In the genomic region with DNA sequence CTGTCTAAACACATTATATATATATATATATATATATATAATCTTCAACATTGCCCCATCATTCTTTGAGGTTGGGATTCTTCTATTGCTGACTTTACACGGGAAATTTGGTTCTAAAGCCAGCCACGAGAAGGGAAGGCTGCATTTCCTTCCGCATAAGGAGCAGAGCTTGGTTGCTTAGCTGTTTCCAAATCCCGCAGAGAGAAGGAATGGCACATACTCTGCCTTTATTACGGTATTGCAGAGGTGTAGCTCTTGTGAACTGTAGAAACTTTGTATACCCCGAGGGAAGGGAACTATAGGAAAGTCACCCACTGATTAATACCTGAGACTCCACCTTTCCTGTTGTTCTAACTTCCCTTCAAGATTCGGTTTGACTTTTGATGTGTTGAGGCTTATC, we compare ENCODE assay signal across 8 mouse cellular contexts. TPM values are rescaled to one million over a fixed set of nuclear protein-coding genes. Genes with fewer than 3 reads are reported as not detected.
DNase-seq lines count a peak whose midpoint lies in the region; ATAC-seq lines count a peak whose summit lies in the region.

No protein-coding gene starts in this region.

- peak overlapping the region; percentile 52 for H3K4me3 ChIP-seq in lung, embryonic 15.5 days
- peak overlapping the region; percentile 44 for H3K4me3 ChIP-seq in forebrain, embryonic 11.5 days (ENCODE audit: low read depth, low read length)
- H3K4me3 ChIP-seq in intestine, embryonic 15.5 days (replicated peaks): no peak overlapping the region
- peak overlapping the region; percentile 55 for H3K4me3 ChIP-seq in neural tube, embryonic 15.5 days (replicated peaks)

- no peak for DNase-seq in lung, postnatal 4 days
- DNase-seq in forebrain, embryonic 11.5 days (ENCODE audit: low spot score): no peak
- DNase-seq in layer of hippocampus, adult 9-10 months (ENCODE audit: low spot score): no peak
- no peak for DNase-seq in urinary bladder, postnatal 10 days (ENCODE audit: low spot score)

- no peaks in the 10 kb centered on the region for H3K36me3 ChIP-seq in lung, embryonic 15.5 days
- H3K36me3 ChIP-seq in forebrain, embryonic 11.5 days (ENCODE audit: control insufficient read depth, insufficient read depth, low read length): no peaks in the 10 kb centered on the region
- H3K36me3 ChIP-seq in intestine, embryonic 15.5 days: no peaks in the 10 kb centered on the region
- no peaks in the 10 kb centered on the region for H3K36me3 ChIP-seq in neural tube, embryonic 15.5 days

- H3K4me1 ChIP-seq in lung, embryonic 15.5 days: peaks cover 22% of the 10 kb centered on the region
- no peaks in the 10 kb centered on the region; the same call in 1 of the 2 replicates for H3K4me1 ChIP-seq in forebrain, embryonic 11.5 days (replicated peaks; ENCODE audit: control insufficient read depth, insufficient read depth, low read length)
- no peaks in the 10 kb centered on the region for H3K4me1 ChIP-seq in intestine, embryonic 15.5 days (replicated peaks)
- H3K4me1 ChIP-seq in neural tube, embryonic 15.5 days: peaks cover 23% of the 10 kb centered on the region

- peak overlapping the region; percentile 72 for H3K4me2 ChIP-seq in lung, embryonic 15.5 days
- peak overlapping the region; percentile 70 for H3K4me2 ChIP-seq in forebrain, embryonic 11.5 days (ENCODE audit: low read depth, low read length, severe bottlenecking)
- H3K4me2 ChIP-seq in intestine, embryonic 15.5 days (replicated peaks): peak overlapping the region; percentile 77
- H3K4me2 ChIP-seq in neural tube, embryonic 15.5 days: peak overlapping the region; percentile 90

- peak overlapping the region; percentile 83 for H3K27ac ChIP-seq in lung, embryonic 15.5 days
- no peak overlapping the region for H3K27ac ChIP-seq in forebrain, embryonic 11.5 days (ENCODE audit: low read depth, low read length)
- no peak overlapping the region for H3K27ac ChIP-seq in intestine, embryonic 15.5 days
- H3K27ac ChIP-seq in neural tube, embryonic 15.5 days (replicated peaks): no peak overlapping the region

- H3K27me3 ChIP-seq in lung, embryonic 15.5 days: no peaks in the 10 kb centered on the region
- H3K27me3 ChIP-seq in forebrain, embryonic 11.5 days (ENCODE audit: control insufficient read depth, insufficient read depth, low read length): no peaks in the 10 kb centered on the region
- H3K27me3 ChIP-seq in intestine, embryonic 15.5 days (replicated peaks): no peaks in the 10 kb centered on the region
- peaks cover 12% of the 10 kb centered on the region for H3K27me3 ChIP-seq in neural tube, embryonic 15.5 days (replicated peaks)

- WGBS in lung, embryonic 15.5 days: 4% methylated on average over 7 of the region's 7 CpGs
- 5% methylated on average over 7 of the region's 7 CpGs for WGBS in forebrain, embryonic 11.5 days
- WGBS in intestine, embryonic 15.5 days: 20% methylated on average over 7 of the region's 7 CpGs
- WGBS in neural tube, embryonic 15.5 days: 5% methylated on average over 7 of the region's 7 CpGs

- H3K9ac ChIP-seq in lung, embryonic 15.5 days: peak overlapping the region; percentile 69; the same call in 1 of the 2 replicates
- H3K9ac ChIP-seq in forebrain, embryonic 11.5 days (ENCODE audit: low read length): peak overlapping the region; percentile 73
- H3K9ac ChIP-seq in intestine, embryonic 15.5 days: no peak overlapping the region
- no peak overlapping the region; the same call in 1 of the 2 replicates for H3K9ac ChIP-seq in neural tube, embryonic 15.5 days (replicated peaks)

- H3K9me3 ChIP-seq in lung, embryonic 15.5 days: no peaks in the 10 kb centered on the region
- H3K9me3 ChIP-seq in forebrain, embryonic 11.5 days (ENCODE audit: control insufficient read depth, low read length): no peaks in the 10 kb centered on the region
- H3K9me3 ChIP-seq in intestine, embryonic 15.5 days: no peaks in the 10 kb centered on the region
- H3K9me3 ChIP-seq in neural tube, embryonic 15.5 days (replicated peaks): no peaks in the 10 kb centered on the region

- ATAC-seq in lung, embryonic 15.5 days (ENCODE audit: borderline replicate concordance, extremely low read depth, low FRiP score, low TSS enrichment): no peak
- no peak for ATAC-seq in forebrain, embryonic 11.5 days (replicated peaks; ENCODE audit: low FRiP score)
- no peak for ATAC-seq in intestine, embryonic 15.5 days
- no peak for ATAC-seq in neural tube, embryonic 15.5 days (ENCODE audit: low FRiP score)
- ATAC-seq in cerebellum, adult (ENCODE audit: insufficient number of reproducible peaks, low FRiP score, low TSS enrichment): no peak

RNA-seq across cellular contexts. Expression of gene Gja1, which starts 2.6 kb away (rescaled TPM):
- 88.7 and 93.8 TPM in 2 replicates for polyA plus RNA-seq in lung, embryonic 15.5 days (2015; fragmentation: Nextera tagmentation; extraction: Ambion mirVana)
- 150 and 166 TPM in 2 replicates for polyA plus RNA-seq in forebrain, embryonic 11.5 days (2014; fragmentation: Nextera tagmentation; extraction: Ambion mirVana)
- polyA plus RNA-seq in intestine, embryonic 15.5 days (2015; fragmentation: Nextera tagmentation; extraction: Ambion mirVana): 38.6 and 43.2 TPM in 2 replicates
- polyA plus RNA-seq in neural tube, embryonic 15.5 days (2015; fragmentation: Nextera tagmentation; extraction: Ambion mirVana): 75.2 and 80.3 TPM in 2 replicates

Comparison
In these comparisons a context has a peak if more than half of its experiments do, and no peak if none do; other contexts are left out.
1. H3K9ac ChIP-seq: peak in lung, embryonic 15.5 days (single experiment) and forebrain, embryonic 11.5 days (single experiment); none in intestine, embryonic 15.5 days (single experiment) and neural tube, embryonic 15.5 days (single experiment).
2. Peak in every context shown above with its lines, with median percentiles within 50 percentile points of each other: H3K4me2 ChIP-seq.